Mouse (Mus musculus) embryonic facial prominence, embryonic 14.5 days (tissue): ENCODE data around the gene Rapsn. TPM values are rescaled to one million over a fixed set of nuclear protein-coding genes. Genes with fewer than 3 reads are reported as not detected.
"Not testable (repeated sequence)": the region's sequence is repeated elsewhere in the genome, so short reads cannot be mapped to it uniquely, and the experiment has no call there.

Experiments used
- ATAC-seq: fragments of 200-750 bp; cut with Nextera tagmentation; 2 replicates; pipeline ENCODE4 v1.8.0; 2017; ENCODE audit warnings: low read depth, moderate number of reproducible peaks, moderate TSS enrichment
- DNase-seq: peaks from one replicate; pipeline ENCODE4 v3.0.0-alpha.2; 2015; ENCODE audit warnings: low spot score
- H3K27ac ChIP-seq: fragments of 300-500 bp; sonication (generic); replicated peaks from 2 replicates; pipeline ENCODE4 v1.5.1; 2014; ENCODE audit warnings: low read depth, mild to moderate bottlenecking, low read length, moderate library complexity
- H3K27me3 ChIP-seq: fragments of 300-500 bp; sonication (generic); replicated peaks from 2 replicates; pipeline ENCODE4 v1.6.1; 2014; ENCODE audit warnings: low read length; ENCODE audit not compliant: control insufficient read depth, insufficient read depth
- H3K36me3 ChIP-seq: fragments of 300-500 bp; sonication (generic); 2 replicates; pipeline ENCODE4 v1.6.1; 2014; ENCODE audit warnings: low read length, mixed read lengths; ENCODE audit not compliant: control insufficient read depth, insufficient read depth
- H3K4me1 ChIP-seq: fragments of 300-500 bp; sonication (generic); 2 replicates; pipeline ENCODE4 v1.6.1; 2014; ENCODE audit warnings: antibody characterized with exemption, low read length; ENCODE audit not compliant: control insufficient read depth, insufficient read depth
- H3K4me2 ChIP-seq: fragments of 300-500 bp; sonication (generic); 2 replicates; pipeline ENCODE4 v1.6.1; 2014; ENCODE audit warnings: low read depth, mild to moderate bottlenecking, low read length, moderate library complexity, mixed read lengths
- H3K4me3 ChIP-seq: fragments of 300-500 bp; sonication (generic); 2 replicates; pipeline ENCODE4 v1.5.1; 2014; ENCODE audit warnings: low read depth, mild to moderate bottlenecking, low read length
- H3K9ac ChIP-seq: fragments of 300-500 bp; sonication (generic); 2 replicates; pipeline ENCODE4 v1.6.1; 2014; ENCODE audit warnings: low read depth, mild to moderate bottlenecking, low read length, moderate library complexity, mixed read lengths
- H3K9me3 ChIP-seq: fragments of 300-500 bp; sonication (generic); 2 replicates; pipeline ENCODE4 v1.6.1; 2016; ENCODE audit warnings: low read length; ENCODE audit not compliant: control insufficient read depth
- WGBS: fragments of 180-500 bp; shearing (Covaris S2); extraction: QIAGEN DNeasy Blood & Tissue Kit; methylation state at CpG from one replicate; pipeline ENCODE4 v1.1.7; 2014; 5-methylcytosine and 5-hydroxymethylcytosine counted together
- polyA plus RNA-seq: library from polyadenylated mRNA; unstranded; fragments of >200 nt; fragmentation: Nextera tagmentation; extraction: Ambion mirVana; gene quantifications from 2 replicates; pipeline ENCODE4 v1.2.1, GENCODE M21; 2014

Gene Rapsn
- polyA plus RNA-seq, 1 experiment from 2014 or later = 40.5 TPM

DNA sequence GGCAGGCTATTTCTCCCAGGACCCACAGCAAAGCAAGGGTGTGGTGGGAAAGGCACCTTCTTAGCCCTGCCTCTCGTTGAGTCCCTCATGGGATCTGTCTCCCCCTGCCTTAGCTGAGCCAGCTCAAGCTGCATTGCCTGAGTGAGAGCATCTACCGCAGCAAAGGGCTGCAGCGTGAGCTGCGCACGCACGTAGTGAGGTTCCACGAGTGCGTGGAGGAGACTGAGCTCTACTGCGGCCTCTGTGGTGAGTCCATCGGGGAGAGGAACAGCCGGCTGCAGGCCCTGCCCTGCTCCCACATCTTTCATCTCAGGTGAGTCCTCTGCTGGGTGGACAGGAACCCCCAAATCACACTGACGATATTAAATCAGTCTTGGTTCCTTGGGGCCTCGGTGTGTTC lies 9.3 kb downstream of the Rapsn start:
- Histone ChIP-seq H3K4me3 (no peak overlapping the region), H3K9ac (0 out of 2 replicates have a peak overlapping the region, but pooled peaks have one; percentile 6), H3K4me1 (no peaks in the 10 kb centered on the region), H3K27ac (no peak overlapping the region), H3K27me3 (no peaks in the 10 kb centered on the region), H3K36me3 (no peaks in the 10 kb centered on the region), H3K9me3 (no peaks in the 10 kb centered on the region), H3K4me2 (no peak overlapping the region)
- WGBS = 82% methylated on average over 13 of the region's 13 CpGs
- DNase-seq (no peak), ATAC-seq (no peak)

DNA sequence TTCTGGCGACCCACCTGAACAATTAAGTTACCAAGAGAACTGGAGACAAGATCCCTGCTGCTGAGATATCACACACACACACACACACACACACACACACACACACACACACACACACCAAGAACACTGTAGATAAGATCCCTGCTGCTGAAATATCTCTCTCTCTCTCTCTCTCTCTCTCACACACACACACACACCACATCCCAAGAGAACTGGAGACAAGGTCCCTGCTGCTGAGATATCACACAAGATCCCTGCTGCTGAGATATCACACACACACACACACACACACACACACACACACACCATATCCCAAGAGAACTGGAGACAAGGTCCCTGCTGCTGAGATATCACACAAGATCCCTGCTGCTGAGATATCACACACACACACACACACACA lies 10.4 kb downstream of the Rapsn start:
- H3K36me3 ChIP-seq, DNase-seq, H3K4me2 ChIP-seq, H3K27ac ChIP-seq, H3K4me3 ChIP-seq, H3K4me1 ChIP-seq, H3K27me3 ChIP-seq, ATAC-seq, H3K9ac ChIP-seq, H3K9me3 ChIP-seq: not testable (repeated sequence)
- 90% methylated on average over 1 of the region's 1 CpGs for WGBS

GRCm38 (mm10) chr2:91047359-91047758 lies 11.9 kb downstream of the Rapsn start:
- Histone ChIP-seq H3K9me3 (no peaks in the 10 kb centered on the region), H3K27ac (no peak overlapping the region), H3K4me3 (no peak overlapping the region), H3K9ac (no peak overlapping the region), H3K4me2 (no peak overlapping the region), H3K4me1 (no peaks in the 10 kb centered on the region), H3K27me3 (no peaks in the 10 kb centered on the region), H3K36me3 (no peaks in the 10 kb centered on the region)
- ATAC-seq = no peak
- DNase-seq = no peak
- 87% methylated on average over 9 of the region's 9 CpGs for WGBS

DNA sequence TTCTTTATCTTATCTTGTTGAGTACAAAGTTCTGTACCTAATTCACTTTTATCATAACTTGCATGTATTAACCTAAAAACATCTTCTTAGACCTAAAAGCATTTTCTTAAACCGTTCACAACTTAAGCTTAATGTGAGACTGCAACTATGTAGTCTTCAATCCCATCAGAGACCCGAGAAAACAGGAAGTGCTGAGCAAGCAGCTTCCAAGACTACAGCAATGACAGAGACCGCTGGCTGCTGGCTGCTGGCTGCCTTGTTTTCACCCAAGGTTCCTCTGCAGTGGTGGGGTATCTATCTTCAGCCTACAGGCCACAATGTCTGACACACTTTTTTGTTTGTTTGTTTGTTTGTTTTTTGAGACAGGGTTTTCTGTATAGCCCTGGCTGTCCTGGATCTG lies 16.5 kb downstream of the Rapsn start:
- no peak for DNase-seq
- Histone ChIP-seq H3K9ac (no peak overlapping the region), H3K9me3 (no peaks in the 10 kb centered on the region), H3K36me3 (peaks cover 21% of the 10 kb centered on the region), H3K4me2 (no peak overlapping the region), H3K4me1 (peaks cover 6% of the 10 kb centered on the region; the same call in 1 of the 2 replicates), H3K27me3 (no peaks in the 10 kb centered on the region), H3K4me3 (no peak overlapping the region), H3K27ac (no peak overlapping the region)
- WGBS = 74% methylated on average over 3 of the region's 3 CpGs
- no peak for ATAC-seq

DNA sequence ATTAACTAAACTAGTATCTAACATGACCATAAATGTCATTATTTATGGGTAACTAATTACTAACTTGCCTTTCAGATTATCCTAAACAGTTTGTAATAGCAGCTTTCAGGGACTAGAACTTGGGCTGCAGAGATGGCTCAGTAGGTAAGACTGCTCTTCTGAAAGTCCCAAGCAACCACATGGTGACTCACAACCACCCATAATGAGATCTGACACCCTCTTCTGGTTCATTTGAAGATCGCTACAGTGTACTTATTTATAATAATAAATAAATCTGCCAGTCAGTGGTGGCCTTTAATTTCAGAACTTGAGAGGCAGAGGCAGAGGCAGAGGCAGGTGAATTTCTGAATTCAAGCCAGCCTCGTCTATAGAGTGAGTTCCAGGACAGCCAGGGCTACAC lies 17.3 kb downstream of the Rapsn start:
- DNase-seq (no peak), ATAC-seq (no peak)
- H3K36me3 ChIP-seq = peaks cover 29% of the 10 kb centered on the region
- H3K4me3 ChIP-seq = peak overlapping the region; percentile 80
- peaks cover 6% of the 10 kb centered on the region; the same call in 1 of the 2 replicates for H3K4me1 ChIP-seq
- H3K27me3 ChIP-seq = no peaks in the 10 kb centered on the region
- H3K9ac ChIP-seq = no peak overlapping the region
- WGBS = 58% methylated on average over 2 of the region's 2 CpGs
- no peaks in the 10 kb centered on the region for H3K9me3 ChIP-seq
- H3K4me2 ChIP-seq = peak overlapping the region; percentile 55
- H3K27ac ChIP-seq = no peak overlapping the region

DNA sequence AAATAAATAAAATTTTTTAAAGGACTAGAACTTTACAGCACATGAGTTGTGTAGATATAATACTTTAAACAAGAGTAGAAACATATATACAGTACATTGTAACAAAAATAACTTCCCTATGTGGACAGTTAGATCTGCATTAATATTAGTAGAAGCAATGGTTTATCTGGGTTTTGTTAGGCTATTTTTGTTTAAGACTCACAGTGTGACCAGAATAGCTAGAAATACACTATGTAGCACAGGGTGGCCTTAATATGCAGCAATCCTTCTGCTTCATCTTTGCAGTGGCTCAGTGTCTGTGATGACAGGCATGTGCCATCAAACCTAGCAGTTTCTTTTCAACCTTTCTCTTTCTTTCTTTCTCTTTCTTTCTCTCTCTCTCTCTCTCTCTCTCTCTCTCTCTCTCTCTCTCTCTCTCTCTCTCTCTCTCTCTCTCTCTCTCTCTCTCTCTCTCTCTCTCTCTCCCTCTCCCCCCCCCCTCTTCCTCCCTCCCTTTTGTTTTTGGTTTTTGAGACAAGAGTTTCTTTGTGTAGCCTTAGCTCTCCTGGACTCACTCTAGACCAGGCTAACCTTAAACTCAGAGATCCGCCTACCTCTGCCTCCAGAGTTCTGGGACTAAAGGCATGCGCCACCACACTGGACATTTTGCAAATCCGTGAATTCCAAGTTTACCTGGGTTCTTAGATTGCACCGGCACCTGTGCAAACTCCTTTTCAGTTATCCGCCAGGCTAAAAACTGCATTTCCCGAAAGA lies 17.9 kb downstream of the Rapsn start:
- H3K4me1 ChIP-seq = peaks cover 6% of the 10 kb centered on the region; the same call in 1 of the 2 replicates
- no peaks in the 10 kb centered on the region for H3K27me3 ChIP-seq
- H3K9ac ChIP-seq = peak overlapping the region; percentile 90
- ATAC-seq (peak; percentile 58), DNase-seq (no peak)
- 0% methylated on average over 6 of the region's 6 CpGs for WGBS
- H3K27ac ChIP-seq = no peak overlapping the region; the same call in 1 of the 2 replicates
- no peaks in the 10 kb centered on the region for H3K9me3 ChIP-seq
- H3K4me2 ChIP-seq = peak overlapping the region; percentile 55
- peak overlapping the region; percentile 80 for H3K4me3 ChIP-seq
- H3K36me3 ChIP-seq = peaks cover 35% of the 10 kb centered on the region

- peak within 1 kb of the TSS; percentile 80 for H3K4me3 ChIP-seq
- peaks cover 6% of the 10 kb centered on the region; the same call in 1 of the 2 replicates for H3K4me1 ChIP-seq
- H3K9me3 ChIP-seq = no peaks in the 10 kb centered on the region
- ATAC-seq (peak; percentile 99), DNase-seq (peak; percentile 96)
- no peaks in the 10 kb centered on the region for H3K27me3 ChIP-seq
- H3K36me3 ChIP-seq = peaks cover 41% of the 10 kb centered on the region
- 1% methylated on average over 40 of the region's 40 CpGs for WGBS
- H3K4me2 ChIP-seq = peak within 1 kb of the TSS; percentile 96
- peak within 1 kb of the TSS; percentile 90 for H3K9ac ChIP-seq
- peak within 1 kb of the TSS; percentile 88 for H3K27ac ChIP-seq
Observed at GRCm38 (mm10) chr2:91053934-91054382, 18.5 kb downstream of the Rapsn start, which contains the start of gene Psmc3. TSS of gene Psmc3 (plus strand) at chr2:91054009.

DNA sequence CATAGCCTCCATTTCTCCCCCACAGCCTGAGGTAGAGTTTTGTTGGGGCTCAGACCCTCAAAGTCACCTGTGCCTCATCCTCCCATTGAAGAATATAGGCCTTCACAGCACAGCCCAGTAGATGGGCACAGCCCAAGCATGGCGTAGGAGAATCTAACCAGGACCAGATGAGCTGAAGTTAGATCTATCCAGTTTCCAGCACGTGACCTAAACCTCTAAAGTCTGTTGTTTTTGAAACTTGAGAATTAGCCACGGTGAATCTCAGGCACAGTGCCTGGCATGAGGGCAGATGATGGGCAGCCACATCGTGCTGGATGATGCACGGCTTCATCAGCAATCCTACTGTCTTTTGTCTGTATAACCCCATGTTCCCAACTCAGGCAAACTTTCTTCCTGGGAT lies 23.0 kb downstream of the Rapsn start:
- peaks cover 6% of the 10 kb centered on the region; the same call in 1 of the 2 replicates for H3K4me1 ChIP-seq
- WGBS = 61% methylated on average over 5 of the region's 5 CpGs
- H3K27ac ChIP-seq = no peak overlapping the region
- no peak overlapping the region for H3K4me2 ChIP-seq
- H3K4me3 ChIP-seq = no peak overlapping the region
- no peaks in the 10 kb centered on the region for H3K9me3 ChIP-seq
- no peaks in the 10 kb centered on the region for H3K27me3 ChIP-seq
- peaks cover 74% of the 10 kb centered on the region for H3K36me3 ChIP-seq
- ATAC-seq (no peak), DNase-seq (no peak)
- H3K9ac ChIP-seq = no peak overlapping the region

DNA sequence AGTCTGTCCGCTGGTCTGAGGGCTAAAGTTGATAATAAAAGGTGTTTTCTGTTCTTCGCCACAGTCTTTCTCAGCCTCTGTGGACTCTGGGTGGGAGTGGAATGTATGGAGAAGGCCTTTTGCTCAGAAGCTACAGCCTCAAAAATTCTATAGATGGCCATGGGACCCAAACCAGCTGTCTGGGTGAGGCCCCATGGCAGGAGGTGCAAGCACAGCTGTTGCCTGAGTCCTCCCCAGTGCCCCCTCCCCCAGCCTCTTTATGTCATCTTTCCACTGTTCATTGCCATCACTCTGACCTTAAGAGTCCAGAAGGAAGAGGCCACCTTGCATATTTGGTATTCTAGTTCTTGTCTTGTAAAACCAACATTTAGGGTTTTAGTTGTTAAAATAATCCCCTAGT lies 24.0 kb downstream of the Rapsn start:
- H3K4me2 ChIP-seq = no peak overlapping the region
- no peaks in the 10 kb centered on the region for H3K9me3 ChIP-seq
- 78% methylated on average over 2 of the region's 2 CpGs for WGBS
- H3K27me3 ChIP-seq = no peaks in the 10 kb centered on the region
- H3K27ac ChIP-seq = no peak overlapping the region; the same call in 1 of the 2 replicates
- no peak for ATAC-seq
- peaks cover 84% of the 10 kb centered on the region for H3K36me3 ChIP-seq
- DNase-seq = no peak
- no peak overlapping the region for H3K4me3 ChIP-seq
- H3K9ac ChIP-seq = no peak overlapping the region
- peaks cover 6% of the 10 kb centered on the region; the same call in 1 of the 2 replicates for H3K4me1 ChIP-seq
